Mouse (Mus musculus) heart, postnatal 4 days (tissue): ENCODE measurements around the gene Sarnp. TPM values are rescaled to one million over a fixed set of nuclear protein-coding genes. Genes with fewer than 3 reads are reported as not detected.

Experiments
- DNase-seq: peaks from one replicate; pipeline ENCODE4 v3.0.0; 2021
- total RNA-seq, 2 experiments: library from RNA; stranded (reverse); gene quantifications; 2 replicates each; pipeline ENCODE4 v1.2.3; 2021

The Sarnp gene
- total RNA-seq, 2 experiments from 2014 or later = 56.1 to 57.3 TPM

- peak; percentile 67 for DNase-seq
These were observed 74.4 kb downstream of the Sarnp start, which contains the start of gene Gdf11 for GRCm38 (mm10) chr10:128891296-128892094. TSS of gene Gdf11 (minus strand) at chr10:128891718.

GRCm38 (mm10) chr10:128892246-128892645 is 75.1 kb downstream of the Sarnp start:
- DNase-seq = no peak

GRCm38 (mm10) chr10:128895437-128895836 is 78.3 kb downstream of the Sarnp start:
- peak; percentile 84 for DNase-seq

- peak; percentile 52 for DNase-seq
These were observed 79.0 kb downstream of the Sarnp start for GRCm38 (mm10) chr10:128895952-128896693.

GRCm38 (mm10) chr10:128896807-128897206 is 79.7 kb downstream of the Sarnp start:
- no peak for DNase-seq

GRCm38 (mm10) chr10:128897501-128897900 is 80.4 kb downstream of the Sarnp start:
- DNase-seq = no peak

- no peak for DNase-seq
These were observed 82.8 kb downstream of the Sarnp start for GRCm38 (mm10) chr10:128899759-128900490.

GRCm38 (mm10) chr10:128900698-128901097 is 83.6 kb downstream of the Sarnp start, which contains the start of gene Cd63:
TSS of gene Cd63 (plus strand) at chr10:128900989.
- DNase-seq = no peak

GRCm38 (mm10) chr10:128901409-128901808 is 84.3 kb downstream of the Sarnp start:
- DNase-seq = no peak

GRCm38 (mm10) chr10:128902409-128902988 is 85.4 kb downstream of the Sarnp start:
- no peak for DNase-seq

GRCm38 (mm10) chr10:128904812-128905211 is 87.7 kb downstream of the Sarnp start:
- DNase-seq = no peak

- DNase-seq = no peak
These were observed 91.8 kb downstream of the Sarnp start for GRCm38 (mm10) chr10:128908778-128909448.

GRCm38 (mm10) chr10:128909567-128910028 is 92.5 kb downstream of the Sarnp start:
- DNase-seq = peak; percentile 92

GRCm38 (mm10) chr10:128910066-128910841 is 93.1 kb downstream of the Sarnp start:
- DNase-seq = peak; percentile 72

GRCm38 (mm10) chr10:128911430-128911829 is 94.3 kb downstream of the Sarnp start:
- DNase-seq = no peak

- no peak for DNase-seq
These were observed 95.1 kb downstream of the Sarnp start for GRCm38 (mm10) chr10:128912268-128912667.

- DNase-seq = no peak
These were observed 95.7 kb downstream of the Sarnp start for GRCm38 (mm10) chr10:128912791-128913190.

- DNase-seq = peak; percentile 95
These were observed 96.1 kb downstream of the Sarnp start for GRCm38 (mm10) chr10:128913219-128913618.

GRCm38 (mm10) chr10:128913696-128914095 is 96.6 kb downstream of the Sarnp start:
- no peak for DNase-seq

- no peak for DNase-seq
These were observed 98.4 kb downstream of the Sarnp start for GRCm38 (mm10) chr10:128915550-128915949.

GRCm38 (mm10) chr10:128916665-128917064 is 99.5 kb downstream of the Sarnp start:
- DNase-seq = no peak
